In genomic region chr1:175680995-175681394, GRCm38 (mm10) we compare ENCODE assay signal across 50 mouse cellular contexts. TPM values are rescaled to one million over a fixed set of nuclear protein-coding genes. Genes with fewer than 3 reads are reported as not detected.
"Had no signal": no experiment of that assay in that cellular context is flagged by ENCODE, and none has a peak within 500 bp of the region (broad histone marks: within the 10 kb centered on the region; RNA-seq: fewer than 3 reads in every experiment).

No protein-coding gene starts in this region.

- H3K27ac ChIP-seq: heart, embryonic 13.5 days; heart, embryonic 15.5 days; hindbrain, embryonic 10.5 days; hindbrain, embryonic 12.5 days; hindbrain, embryonic 13.5 days; hindbrain, embryonic 14.5 days; hindbrain, embryonic 15.5 days; hindbrain, postnatal 0 days; intestine, embryonic 15.5 days; kidney, embryonic 15.5 days; kidney, postnatal 0 days; layer of hippocampus, adult 2 months; left cerebral cortex, adult 2 months had no signal

- H3K4me3 ChIP-seq: heart, embryonic 12.5 days; heart, embryonic 13.5 days; heart, embryonic 15.5 days; hindbrain, embryonic 10.5 days; hindbrain, embryonic 12.5 days; hindbrain, embryonic 13.5 days; hindbrain, embryonic 15.5 days; intestine, embryonic 15.5 days; kidney, embryonic 15.5 days; layer of hippocampus, adult 2 months; left cerebral cortex, adult 2 months had no signal

- H3K36me3 ChIP-seq: intestine, embryonic 15.5 days had no signal

- H3K4me1 ChIP-seq: heart, embryonic 12.5 days; heart, embryonic 15.5 days; hindbrain, embryonic 10.5 days; hindbrain, embryonic 12.5 days; hindbrain, embryonic 13.5 days; hindbrain, embryonic 15.5 days; intestine, embryonic 15.5 days; kidney, embryonic 15.5 days had no signal

- H3K9ac ChIP-seq: heart, embryonic 12.5 days; heart, embryonic 13.5 days; heart, embryonic 15.5 days; hindbrain, embryonic 12.5 days; hindbrain, embryonic 13.5 days; hindbrain, embryonic 14.5 days; hindbrain, embryonic 15.5 days; intestine, embryonic 15.5 days; kidney, embryonic 15.5 days had no signal

- H3K9me3 ChIP-seq: heart, embryonic 12.5 days; heart, embryonic 13.5 days; heart, embryonic 15.5 days; hindbrain, embryonic 10.5 days; hindbrain, embryonic 12.5 days; hindbrain, embryonic 13.5 days; hindbrain, embryonic 15.5 days; intestine, embryonic 15.5 days; kidney, embryonic 15.5 days had no signal

- DNase-seq: heart, postnatal 10 days; heart, postnatal 14 days; heart, postnatal 36 days; heart, postnatal 4 days; kidney, adult 11 months; kidney, adult 18-20 months; kidney, adult 2 months; kidney, adult 8-10 months; kidney, adult 9 months; kidney, postnatal 10 days; kidney, postnatal 14 days; kidney, postnatal 25 days; kidney, postnatal 36 days; kidney, postnatal 4 days; layer of hippocampus, adult 9-11 months; layer of hippocampus, postnatal 36 days had no signal

- H3K27me3 ChIP-seq: heart, embryonic 12.5 days; heart, embryonic 13.5 days; heart, embryonic 15.5 days; hindbrain, embryonic 12.5 days; hindbrain, embryonic 13.5 days; hindbrain, embryonic 15.5 days; intestine, embryonic 15.5 days; kidney, embryonic 15.5 days had no signal

RNA-seq across cellular contexts. Expression of gene Opn3, which starts 11.6 kb away (rescaled TPM):
- polyA plus RNA-seq: inflammation-experienced regulatory T-cells, adult 6 months had no signal

RNA-seq across cellular contexts. Expression of gene Wdr64, which starts 17.4 kb away (rescaled TPM):
- total RNA-seq: heart, postnatal 10 days; heart, postnatal 14 days; heart, postnatal 25 days; heart, postnatal 36 days; heart, postnatal 4 days; hematopoietic stem cell, adult 5-6 weeks; hindbrain, postnatal 0 days; layer of hippocampus, adult 18-20 months; layer of hippocampus, adult 2 months; layer of hippocampus, adult 8-10 months; layer of hippocampus, postnatal 10 days; layer of hippocampus, postnatal 14 days; layer of hippocampus, postnatal 25 days; layer of hippocampus, postnatal 36 days; left cerebral cortex, adult 18-20 months; left cerebral cortex, adult 2 months; left cerebral cortex, adult 8-10 months had no signal
- polyA plus RNA-seq: heart, embryonic 12.5 days; heart, embryonic 13.5 days; heart, embryonic 14.5 days; heart, embryonic 15.5 days; heart, embryonic 16.5 days; heart, postnatal 0 days; hindbrain, embryonic 10.5 days; hindbrain, embryonic 12.5 days; hindbrain, embryonic 13.5 days; hindbrain, embryonic 14.5 days; hindbrain, embryonic 15.5 days; hindbrain, embryonic 16.5 days; hindbrain, postnatal 0 days; inflammation-experienced regulatory T-cells, adult 6 months; intestine, embryonic 14.5 days; intestine, embryonic 15.5 days; intestine, embryonic 16.5 days; intestine, postnatal 0 days; kidney, embryonic 14.5 days; kidney, embryonic 16.5 days; kidney, postnatal 0 days; large intestine, adult 2 months had no signal
